Mouse (Mus musculus): ENCODE results near the gene Ndufa3.
"Not testable (repeated sequence)": the region's sequence is repeated elsewhere in the genome, so short reads cannot be mapped to it uniquely, and the experiment has no call there.

DNA sequence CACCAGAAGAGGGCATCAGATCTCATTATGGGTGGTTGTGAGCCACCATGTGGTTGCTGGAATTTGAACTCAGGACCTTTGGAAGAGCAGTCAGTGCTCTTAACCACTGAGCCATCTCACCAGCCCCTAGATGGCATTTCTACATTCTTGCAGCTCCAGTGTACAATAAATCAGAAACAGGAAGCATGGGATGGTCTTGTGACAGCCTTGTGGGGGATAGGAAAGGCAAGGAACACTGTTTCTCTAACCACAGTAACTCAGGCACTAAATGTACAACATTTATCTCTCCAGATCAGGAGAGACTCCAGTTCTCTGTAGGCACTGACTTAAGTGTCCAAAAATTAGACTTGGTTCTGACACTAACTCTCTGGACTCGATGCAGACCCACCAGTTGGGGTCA is 19.4 kb upstream of the Ndufa3 start:
- TF ChIP-seq POLR2A (IDR thresholded peaks at IDR 0.05; ENCODE audit: borderline replicate concordance, low read depth, low read length); CTCF (IDR thresholded peaks at IDR 0.05; ENCODE audit: low read depth, low read length): not testable (repeated sequence)

Data from bone marrow macrophage, adult 2 months (primary cell).